Mouse (Mus musculus) embryonic fibroblast, embryonic 13.5 days (primary cell): ENCODE data around the gene Ccdc32.

ENCODE experiments used
- CTCF ChIP-seq: IDR thresholded peaks from 2 replicates; pipeline ENCODE4 v1.5.1; 2011; ENCODE audit warnings: mild to moderate bottlenecking, control low read depth, low read length, moderate library complexity, borderline replicate concordance; ENCODE audit not compliant: insufficient read depth
- POLR2A ChIP-seq: IDR thresholded peaks from 2 replicates; pipeline ENCODE4 v1.6.1; 2011; ENCODE audit warnings: low read depth, mild to moderate bottlenecking, control low read depth, low read length, moderate library complexity

DNA sequence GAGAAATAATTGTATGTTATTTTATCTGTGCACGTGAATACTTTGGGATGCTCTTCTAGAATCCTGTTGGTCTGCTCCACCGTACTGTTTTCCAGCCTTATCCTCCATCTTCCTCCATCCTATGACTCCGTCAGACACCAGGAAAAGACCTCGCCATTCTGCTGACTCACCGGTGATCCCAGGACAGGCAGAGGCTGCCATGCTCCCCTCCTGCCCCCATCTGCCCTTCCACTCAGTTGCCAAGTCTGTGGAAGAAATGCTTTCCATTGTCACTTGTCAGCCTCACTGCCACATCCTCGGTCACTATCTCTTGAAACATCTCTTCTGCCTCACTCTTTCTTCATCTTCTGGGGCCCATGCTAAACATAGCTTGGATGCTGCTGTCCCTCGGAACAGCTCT is 22.3 kb downstream of the Ccdc32 start:
- TF ChIP-seq CTCF = no peak
- TF ChIP-seq POLR2A = no peak
